Mouse (Mus musculus) cerebellum, adult (tissue): Measurements from ENCODE around the gene Brd2.

Experiments
- ATAC-seq: cut with Nextera tagmentation; 2 replicates; pipeline ENCODE4 v1.9.2; 2017; ENCODE audit warnings: mild to moderate bottlenecking, moderate library complexity, mixed read lengths; ENCODE audit not compliant: insufficient number of reproducible peaks, low FRiP score, low TSS enrichment

Gene Brd2

DNA sequence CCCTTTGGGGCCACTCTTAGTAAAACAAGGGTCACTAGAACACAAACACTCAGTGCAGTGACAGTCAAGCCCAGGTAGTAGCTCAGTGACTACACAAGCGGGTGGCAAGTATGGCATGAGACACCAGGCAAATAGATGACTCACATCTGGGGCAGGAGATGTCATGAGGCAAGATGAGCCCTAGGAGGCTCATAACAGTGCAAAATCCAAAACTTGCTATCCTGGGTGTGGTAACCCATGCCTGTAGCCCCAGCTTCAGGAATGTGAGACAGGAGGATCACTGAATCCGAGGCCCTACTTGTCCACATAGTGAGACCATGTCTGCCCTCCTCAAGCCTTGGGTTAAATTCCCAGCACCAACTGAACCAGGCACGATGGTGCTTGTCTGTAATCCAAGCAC lies 12.0 kb upstream of the Brd2 start:
- ATAC-seq = no peak

DNA sequence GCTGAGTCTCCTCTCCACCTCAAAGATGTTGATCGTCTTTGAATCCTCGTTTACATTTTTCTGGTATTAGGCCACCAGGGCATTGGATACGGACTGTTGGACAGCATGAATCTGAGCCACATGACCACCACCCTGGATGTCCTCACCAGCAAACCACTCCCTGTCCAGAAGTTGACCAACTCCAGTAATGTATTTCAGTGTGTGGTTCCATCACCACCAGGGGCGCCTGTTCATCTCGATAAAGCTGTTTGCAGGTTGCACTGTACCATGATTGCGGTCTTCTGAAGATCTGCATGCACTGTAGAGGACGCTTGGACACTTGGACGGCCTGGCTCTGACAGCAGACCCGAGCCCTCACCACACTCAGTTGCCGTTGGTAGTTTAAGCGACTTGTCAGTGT lies 10.9 kb upstream of the Brd2 start:
- ATAC-seq = no peak

DNA sequence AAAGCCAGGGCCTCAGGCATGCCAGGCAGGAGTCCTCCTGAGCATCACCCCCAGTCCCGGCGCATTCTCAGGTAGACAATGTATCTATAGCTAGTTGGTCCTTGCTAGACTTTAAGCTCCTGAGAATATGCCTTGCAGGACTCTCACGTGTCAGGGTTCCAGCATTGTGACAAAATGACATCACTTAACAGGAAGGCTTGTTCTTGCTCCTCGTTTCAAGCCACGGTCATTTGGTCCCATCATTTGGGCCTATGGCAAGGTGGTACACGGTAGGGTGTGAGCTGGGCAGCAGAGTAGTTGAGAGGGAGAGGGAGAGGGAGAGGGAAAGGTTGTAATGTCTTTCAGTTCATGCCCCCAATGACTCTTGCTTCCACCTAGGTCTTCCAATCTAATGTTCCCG lies 9.5 kb upstream of the Brd2 start:
- no peak for ATAC-seq

DNA sequence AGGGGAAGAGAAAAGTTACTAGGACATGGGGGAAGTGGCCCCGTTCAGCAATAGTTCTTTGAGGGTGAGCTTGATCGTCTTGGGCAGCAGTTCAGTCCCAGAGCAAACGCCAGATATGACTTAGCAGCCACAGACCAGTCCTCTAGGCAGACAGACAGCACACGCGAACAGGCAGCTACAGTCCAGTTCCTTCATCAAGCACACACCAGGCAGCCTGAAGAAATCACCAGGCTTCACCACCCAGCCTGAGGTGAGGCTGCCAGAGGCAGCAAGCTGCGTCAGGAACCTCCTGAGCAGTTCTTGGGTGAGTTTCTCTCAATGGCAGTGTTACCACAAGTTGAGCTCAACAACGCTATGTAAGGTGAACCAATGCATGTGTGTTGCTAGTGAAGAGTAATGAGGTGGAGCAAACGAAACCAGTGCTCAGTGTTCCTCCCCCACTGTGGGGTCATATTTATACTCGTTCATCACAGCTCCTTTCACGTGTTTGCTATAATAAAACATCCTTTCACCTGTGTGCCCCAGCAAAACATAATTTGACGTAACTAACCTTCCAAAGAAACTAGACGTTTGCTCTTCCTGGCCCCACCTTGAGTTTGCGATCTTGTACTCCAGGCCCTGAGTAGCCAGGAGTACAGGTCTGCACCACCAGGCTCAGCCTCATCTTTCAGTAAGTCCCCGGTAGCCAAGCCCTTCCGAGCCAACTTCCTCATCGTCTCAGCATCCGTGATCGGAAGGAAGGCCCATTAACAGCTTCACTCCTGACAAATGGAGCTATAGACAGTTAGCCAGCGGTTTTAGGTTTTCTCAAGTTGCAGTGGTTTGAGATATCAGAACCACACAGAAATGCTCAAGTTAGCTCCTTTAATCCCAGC lies 7.9 kb upstream of the Brd2 start:
- no peak for ATAC-seq

DNA sequence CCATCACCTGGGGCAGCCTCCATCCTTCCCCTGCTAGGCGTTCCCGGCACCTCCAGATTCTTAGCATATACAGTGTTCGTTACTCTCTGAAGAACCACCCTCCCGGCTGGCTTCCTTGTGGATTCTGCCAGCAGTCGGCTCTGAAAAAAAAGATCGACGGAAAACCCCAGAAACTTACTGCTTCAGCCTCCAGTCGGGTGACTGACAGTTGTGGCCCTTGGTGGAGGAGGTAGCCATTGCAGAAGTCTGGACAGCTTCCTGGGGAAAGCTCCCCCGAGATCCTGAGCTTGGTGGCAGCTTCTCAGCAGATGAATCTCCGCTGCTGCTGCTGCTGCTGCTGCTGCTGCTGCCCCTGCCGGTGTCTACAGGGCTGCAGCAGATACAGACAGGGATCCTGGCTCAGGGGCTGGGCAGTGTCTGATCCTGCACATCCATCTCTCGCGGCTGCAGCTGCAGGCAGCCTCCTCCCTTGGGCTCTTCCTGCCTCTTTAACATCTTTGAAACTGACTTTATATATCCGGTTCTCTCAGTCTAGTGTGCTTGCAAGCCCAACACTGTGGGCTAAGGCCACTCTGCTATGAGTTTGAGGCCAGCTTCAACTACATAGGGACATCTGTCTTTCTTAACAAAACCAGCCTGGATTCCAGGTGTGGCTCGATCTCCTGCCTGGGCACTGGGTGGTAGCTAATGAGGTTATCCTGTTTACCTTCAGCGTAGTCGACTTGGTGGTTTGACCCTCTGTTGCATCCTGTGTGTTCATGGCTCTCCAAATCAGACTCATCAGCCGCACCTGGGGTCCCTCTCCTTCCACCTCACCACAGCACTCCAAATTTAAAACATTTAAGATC lies 6.7 kb upstream of the Brd2 start:
- no peak for ATAC-seq

DNA sequence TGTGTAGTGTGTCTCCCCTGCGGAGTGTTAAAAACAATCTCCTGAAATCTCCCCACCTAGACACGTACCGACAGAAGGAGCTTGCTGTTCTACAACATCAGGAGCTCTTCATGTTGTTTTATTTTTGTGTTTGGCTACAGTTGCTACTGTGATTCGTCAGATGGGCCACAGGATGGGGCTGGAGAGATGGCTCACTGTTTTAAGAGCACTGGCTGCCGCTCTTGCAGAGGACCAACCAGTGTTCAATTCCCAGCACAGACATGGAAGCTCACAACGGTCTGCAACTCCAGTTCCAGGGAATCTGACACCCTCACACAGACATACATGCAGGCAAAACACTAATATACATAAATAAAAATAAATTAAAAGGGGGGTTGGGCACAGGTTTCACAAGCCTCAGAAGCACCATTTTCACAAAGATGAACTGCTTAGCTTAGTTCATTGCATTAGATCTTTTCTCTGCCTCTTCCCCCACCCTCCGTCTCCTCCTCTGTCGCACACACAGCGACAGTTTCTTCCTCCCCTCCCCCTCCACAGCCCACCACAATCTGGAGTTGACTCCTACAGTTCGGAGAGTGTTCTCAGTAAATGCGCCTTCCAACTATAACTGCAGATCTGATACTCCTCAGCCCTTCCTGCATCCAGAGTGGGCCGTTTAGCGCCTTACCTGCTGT lies 6.0 kb upstream of the Brd2 start:
- ATAC-seq = no peak

DNA sequence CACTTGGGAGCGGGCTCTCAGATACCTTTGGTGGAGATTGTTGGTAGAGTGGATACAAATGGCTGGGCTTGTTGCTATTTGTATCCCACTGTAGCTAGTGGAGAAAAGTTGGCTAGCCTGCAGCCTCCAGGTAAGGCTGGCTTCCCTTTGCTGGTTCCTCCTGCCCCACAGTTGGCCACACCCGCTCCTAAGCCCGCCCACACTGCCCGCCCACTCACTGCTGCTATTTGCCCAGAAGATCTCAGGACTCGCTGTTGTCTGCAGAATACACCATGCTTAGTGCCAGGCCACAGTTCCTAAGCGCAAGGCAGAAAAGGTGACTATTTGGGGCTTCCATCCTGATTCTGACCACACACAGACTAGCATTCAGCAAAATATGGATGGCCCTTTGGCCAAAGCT lies 5.0 kb upstream of the Brd2 start:
- peak; percentile 60; the same call in 1 of the 2 replicates for ATAC-seq

DNA sequence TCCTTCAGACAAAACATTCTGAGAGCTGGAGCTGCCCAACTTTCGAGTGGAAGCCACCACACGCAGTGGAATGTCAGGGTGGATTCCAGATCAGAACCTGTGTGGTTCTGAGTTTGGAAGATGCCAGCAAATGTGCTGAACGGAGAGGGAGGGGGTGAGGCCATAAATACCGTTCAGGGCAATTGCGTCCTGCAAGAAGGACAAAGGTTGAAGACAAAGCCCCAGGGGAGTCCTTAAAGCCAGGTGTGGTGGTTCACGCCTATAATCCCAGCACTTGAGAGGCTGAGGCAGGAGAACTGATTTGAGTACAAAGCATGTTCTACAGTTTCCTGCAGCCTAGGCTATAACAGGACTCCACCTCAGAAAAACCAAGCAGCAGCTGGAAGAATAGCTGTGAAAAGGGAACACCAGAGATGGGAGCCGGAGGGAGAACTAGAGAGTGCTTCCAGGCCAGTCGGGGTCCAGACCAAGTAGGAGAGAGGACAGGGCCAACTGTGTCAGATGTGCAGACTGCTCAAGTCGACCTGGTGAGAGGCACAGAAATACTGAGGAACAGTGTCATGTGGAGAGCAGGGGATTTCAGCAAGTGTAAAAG lies 4.5 kb upstream of the Brd2 start:
- no peak for ATAC-seq

DNA sequence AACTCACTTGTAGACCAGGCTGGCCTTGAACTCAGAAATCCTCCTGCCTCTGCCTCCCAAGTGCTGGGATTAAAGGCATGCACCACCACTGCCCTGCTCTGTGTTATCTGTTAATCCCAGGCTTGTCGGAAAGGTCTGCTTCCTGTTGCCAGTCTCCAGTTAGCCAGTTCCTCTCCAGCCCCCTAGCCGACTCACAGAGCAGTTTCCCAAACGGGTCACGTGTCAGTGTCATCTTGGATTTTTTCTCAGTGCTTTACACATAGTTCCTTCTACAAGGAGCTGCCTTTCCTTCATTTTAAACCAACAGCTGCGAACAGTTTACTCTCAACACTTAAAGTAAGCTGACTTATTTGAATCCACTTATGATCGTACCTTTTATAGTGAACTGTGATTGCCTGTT lies 2.2 kb upstream of the Brd2 start:
- no peak for ATAC-seq

DNA sequence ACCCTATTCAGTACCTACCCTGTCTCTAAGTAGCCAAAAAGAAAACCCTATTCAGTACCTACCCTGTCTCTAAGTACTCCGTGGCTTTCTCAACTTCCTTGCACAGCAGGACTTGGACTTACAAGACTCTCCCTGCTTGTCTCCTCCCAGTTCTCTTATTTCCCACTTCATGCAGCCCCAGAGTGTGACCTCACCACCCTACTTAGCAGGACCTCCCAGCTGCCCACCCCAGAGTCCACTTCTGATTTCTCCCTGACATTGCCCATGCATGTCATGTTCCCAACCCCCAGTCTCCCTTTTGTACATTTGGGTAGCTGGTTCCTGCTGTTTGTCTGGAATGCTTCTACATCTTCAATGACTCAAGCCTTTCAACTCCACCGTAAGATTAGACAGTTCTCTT lies 1.1 kb upstream of the Brd2 start:
- ATAC-seq = no peak

DNA sequence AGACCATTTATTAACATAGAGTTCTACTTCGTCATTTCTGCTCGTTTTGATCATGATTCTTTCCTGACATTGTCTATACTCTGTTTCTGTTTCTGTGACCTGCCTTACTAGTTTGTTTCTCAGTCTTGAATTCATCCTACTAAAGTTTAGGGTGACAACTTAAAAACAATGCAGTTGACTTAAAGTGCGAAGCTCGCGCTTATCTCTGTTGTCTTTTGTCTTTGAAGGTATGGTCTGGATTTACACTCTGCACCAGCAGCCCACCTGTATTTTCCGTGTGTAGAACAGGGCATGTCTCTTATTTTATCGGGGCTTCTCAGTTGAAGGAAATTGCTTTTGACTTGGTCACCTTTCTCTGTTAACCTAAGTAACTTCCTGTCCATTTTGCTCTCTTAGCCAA lies 677 bp upstream of the Brd2 start:
- no peak for ATAC-seq

DNA sequence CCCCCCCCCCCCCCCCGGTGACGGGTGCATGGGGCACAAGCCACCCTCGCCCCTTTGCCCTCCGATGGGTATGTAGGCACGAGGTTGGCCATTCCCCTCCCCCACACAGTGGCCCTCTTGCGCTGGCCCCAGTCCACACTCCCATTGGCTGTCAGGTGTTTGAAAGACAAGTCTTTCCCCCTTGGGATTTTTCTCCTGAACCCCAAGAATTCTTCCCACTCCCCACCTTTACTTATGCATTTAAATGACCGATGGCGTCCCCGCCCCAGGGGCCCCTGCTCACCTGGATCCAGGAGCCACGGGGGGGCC lies 601 bp downstream of the Brd2 start:
- ATAC-seq = no peak

DNA sequence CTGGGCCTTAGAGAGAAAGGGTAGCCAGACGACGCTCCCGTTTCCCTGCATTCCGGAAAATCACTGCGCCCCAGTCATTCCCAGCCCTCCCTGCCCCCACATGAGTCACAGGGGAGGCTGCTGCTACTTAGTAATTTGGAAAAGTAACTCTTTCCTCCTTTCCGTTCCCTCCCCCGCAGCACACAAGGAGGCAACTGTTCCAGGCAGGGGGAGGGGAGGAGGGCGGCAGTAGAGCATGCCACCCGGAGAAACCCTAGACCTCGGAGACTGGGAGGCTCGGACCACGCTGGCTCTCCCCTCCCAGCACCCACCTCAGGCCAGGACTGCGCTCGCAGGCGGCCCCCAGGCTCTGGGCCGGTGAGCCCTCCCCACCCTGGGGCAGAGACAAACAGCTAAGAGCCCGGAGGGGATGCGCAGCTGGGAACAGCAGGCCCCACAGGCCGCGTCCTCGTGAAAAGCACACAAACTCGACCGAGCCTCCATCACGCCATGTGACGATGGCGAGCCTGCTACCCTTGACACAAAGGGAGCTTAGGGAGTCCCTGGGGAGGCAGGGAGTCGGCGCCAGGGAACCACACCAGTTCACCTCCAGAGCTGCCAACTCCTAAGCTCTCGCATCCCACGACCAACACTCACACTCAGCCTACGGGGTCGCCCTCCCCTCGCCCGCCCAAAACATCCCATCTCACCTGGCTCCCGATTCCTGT lies 1.1 kb downstream of the Brd2 start:
- peak; percentile 18; the same call in 1 of the 2 replicates for ATAC-seq

DNA sequence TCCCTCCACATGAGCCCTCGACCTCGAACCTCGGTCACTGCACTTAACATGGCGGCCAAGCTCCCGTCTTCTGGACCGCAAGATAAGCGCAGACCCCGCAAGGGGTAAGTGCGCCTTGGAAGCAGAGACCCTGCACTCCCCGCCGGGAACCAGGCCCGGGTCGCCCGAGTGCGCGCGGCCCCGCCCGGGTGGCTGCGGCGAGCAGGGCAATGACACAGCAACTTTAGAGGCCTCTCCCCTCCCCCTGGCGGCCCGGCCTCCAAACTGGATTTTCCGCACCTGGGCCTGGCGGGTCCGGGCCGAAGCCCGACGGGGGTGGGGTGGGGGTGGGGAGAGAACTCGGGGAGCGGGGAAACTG lies 1.6 kb downstream of the Brd2 start:
- no peak for ATAC-seq

DNA sequence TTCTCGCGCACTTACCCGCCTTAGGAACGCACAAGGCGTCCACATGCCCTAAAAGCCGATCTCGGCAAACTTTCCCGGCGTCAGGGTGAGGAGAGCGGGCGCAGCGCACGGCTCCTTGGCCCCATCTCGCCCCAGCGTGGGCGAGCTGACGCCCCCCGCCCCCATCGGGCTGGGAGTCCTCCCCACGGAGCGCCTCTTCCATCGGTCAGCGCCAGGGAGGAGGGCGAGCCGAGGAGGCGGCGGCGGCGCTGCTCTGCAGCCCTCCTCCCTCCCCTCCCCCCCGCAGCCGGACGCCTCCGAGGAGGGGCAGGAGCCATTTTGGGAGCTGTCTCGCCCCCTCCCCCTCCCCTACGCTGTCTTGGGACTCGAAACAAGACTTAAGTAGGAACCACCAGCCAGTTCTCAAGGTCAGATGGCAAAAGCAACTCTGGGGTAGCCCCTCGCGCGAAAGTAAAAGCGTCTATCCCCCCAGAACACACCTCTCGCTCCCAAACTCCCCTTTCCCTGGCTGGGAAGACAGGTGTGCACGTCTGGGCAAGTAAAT lies 2.2 kb downstream of the Brd2 start:
- no peak for ATAC-seq

DNA sequence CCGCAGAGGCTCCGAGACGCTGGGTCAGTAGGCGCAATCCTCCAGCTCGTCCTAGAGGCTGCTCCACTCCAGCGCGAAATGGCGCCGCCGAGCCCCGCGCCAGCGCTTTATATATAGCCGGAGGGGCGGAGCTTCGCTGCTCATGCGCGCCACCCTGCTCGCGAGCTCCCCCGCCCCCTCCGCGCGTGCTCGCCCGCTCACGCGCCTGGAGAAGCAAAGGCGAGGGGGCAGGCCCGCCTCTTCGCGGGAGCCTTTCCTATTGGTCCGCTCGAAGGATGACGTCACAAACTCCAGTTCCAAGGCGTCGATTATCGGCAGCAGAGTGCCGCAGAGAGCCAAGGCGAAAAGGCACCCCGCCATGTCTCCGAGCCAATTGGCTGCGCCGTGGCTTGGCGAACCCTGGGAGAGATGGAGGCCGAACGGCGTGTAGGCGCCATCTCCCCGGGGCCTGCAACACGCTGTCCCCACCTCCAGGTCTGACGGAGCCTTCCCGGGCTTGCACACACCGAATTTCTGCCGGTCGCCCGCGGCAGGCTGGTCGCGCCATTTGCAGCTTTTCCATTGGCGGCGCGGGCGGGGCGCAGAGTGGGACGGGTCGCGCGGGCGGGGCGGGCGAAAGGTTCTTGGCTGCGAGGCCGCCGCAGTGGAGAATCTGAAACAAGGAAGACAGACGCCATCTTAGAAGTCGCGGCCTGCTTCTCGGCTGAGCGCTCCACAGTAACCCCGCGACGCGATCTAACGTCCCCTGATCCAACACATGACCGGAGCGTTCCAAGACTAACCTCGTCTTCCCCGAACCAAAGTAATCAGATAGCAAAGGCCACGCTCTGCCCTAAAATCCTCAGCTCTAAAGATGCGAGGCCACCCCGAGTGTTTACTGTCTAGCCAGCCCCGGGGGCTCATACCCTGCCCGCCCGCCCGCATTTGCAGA lies 2.9 kb downstream of the Brd2 start, which contains the start of gene H2-DMa:
Gene H2-DMa, plus strand, starts transcription at position 293 of the 931 bp plus-strand sequence.
- ATAC-seq = peak; percentile 54

DNA sequence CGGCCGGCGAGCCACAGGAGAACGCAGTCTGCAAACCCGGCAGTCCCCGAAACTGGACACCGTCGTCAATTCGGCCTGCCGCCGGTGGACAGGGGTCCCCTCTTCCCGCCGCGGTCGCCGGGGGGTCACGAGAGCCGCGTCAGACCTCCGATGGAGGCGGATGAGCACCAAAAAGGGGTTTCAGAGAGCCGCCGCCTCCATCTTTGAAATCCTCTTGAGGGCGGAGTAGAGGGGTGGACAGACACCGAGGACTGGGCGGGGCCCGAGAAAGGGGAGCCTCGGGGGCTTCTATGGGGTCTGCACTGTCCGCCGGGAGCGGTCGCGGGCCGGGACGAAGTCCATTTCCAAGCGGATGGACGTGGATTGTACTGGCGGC lies 3.6 kb downstream of the Brd2 start:
- ATAC-seq = no peak

DNA sequence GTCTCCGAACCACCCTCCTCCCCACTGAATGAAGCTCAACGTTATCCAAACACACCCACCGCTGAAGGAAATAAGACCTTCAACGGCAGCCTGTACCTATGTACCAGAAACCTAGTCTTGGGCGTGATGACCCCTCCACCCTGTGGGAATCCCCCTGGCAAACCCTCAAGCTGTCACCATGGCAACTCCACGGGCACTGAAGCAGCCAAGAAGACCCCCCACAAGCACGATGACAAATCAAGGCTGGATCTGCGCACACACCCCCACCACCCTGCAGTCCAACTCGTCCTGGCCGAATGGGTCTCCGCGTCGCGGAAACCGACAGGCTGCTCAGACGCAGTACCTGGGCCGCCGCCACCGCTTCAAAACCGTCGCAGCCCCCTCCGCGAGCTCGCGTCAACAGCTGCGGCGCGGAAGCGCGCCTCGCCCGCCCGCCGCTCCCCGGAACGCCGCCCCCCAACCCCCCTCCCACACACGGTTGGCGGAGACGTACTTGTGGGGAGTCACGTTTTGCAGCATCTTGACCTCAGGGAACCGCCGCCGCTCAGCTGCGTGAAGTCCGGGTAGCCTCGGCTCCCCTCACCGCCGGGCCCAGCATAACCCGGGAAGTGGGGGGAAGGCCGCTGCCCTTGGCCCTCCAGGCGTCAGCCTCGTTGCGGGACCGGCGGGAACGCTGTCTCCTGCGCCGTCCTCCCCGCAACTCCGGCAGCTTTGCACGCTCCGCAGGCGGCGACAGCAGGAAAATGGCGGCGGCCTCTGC lies 4.1 kb downstream of the Brd2 start:
- ATAC-seq = no peak
